Mouse (Mus musculus): ENCODE measurements around the gene Ets2.

- TF ChIP-seq POLR2A (IDR thresholded peaks at IDR 0.05; ENCODE audit: low read depth, low read length) (no peak), CTCF (IDR thresholded peaks at IDR 0.05; ENCODE audit: extremely low read depth, insufficient read depth, insufficient read length, insufficient replicate concordance) (no peak)
Observed at GRCm38 (mm10) chr16:95712121-95712520, 10.2 kb downstream of the Ets2 start.

All from spleen, adult 2 months (tissue).